Mouse (Mus musculus): ENCODE measurements around the gene Tmem119.

DNA sequence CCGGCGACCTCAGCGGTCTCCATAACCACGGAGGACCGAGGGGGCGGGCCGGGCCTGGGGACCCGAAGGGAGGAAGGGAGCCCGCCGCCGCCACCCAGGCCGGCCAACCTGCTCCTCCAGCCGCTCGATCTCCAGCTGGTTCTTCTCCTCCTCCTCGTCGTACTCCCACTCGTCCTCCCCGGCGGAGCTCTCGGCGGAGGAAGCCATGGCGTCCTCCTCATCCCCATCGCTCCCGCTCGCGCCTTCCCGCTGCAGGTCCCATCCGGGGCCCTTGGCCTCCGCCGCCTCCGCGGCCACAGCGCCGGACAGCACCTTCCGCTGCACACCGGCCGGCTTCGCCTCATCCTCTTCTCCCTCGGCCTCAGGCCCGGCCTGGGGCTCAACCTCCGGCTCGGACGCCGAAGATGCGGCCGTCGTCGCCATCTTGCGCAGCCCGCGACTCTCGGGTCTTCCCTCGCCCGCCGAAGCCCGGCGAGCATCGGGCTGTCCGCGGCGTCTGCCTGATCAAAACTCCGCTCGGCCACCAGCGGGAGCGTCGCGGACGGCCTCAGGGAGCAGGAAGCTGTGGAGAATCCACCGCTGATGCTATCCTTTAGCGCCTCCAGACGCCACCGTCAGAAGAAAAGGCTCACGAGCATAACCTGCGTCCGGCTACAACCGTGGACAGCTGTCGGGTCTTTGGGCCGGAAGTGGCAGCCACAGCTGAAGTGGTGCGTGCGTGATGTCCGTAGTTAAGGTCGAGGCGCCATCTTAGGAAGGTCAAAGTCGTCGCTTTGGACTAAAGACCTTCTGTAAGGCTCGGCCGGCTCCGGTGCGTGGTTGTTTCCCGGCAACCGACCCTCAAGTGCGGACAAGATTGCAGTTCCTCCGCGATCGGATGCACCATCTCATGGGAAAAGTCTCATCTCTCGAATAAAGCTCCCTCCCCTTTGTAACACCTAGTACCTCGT lies 28.8 kb downstream of the Tmem119 start:
- TF ChIP-seq POLR2A (IDR thresholded peaks at IDR 0.05; ENCODE audit: insufficient read depth, low read depth, low read length) (peak; percentile 47; the same call in 1 of the 2 replicates), CTCF (IDR thresholded peaks at IDR 0.05; ENCODE audit: insufficient read depth, low read depth, low read length) (no peak)
